Mouse (Mus musculus): ENCODE measurements at regions not wholly inside any gene's neighbourhood (a gene's known extent, or its start where the extent isn't known, plus 50 kb on each side); places are given as distances from the start of the nearest gene placed in this dataset.

- TF ChIP-seq ZKSCAN1 (IDR thresholded peaks at IDR 0.05; ENCODE audit: low read depth, low read length) = no peak
- TF ChIP-seq ZC3H11A (IDR thresholded peaks at IDR 0.05; ENCODE audit: low read depth, low read length) = no peak
- no peak for TF ChIP-seq MAX (IDR thresholded peaks at IDR 0.05; ENCODE audit: low read length)
- TF ChIP-seq POLR2A (IDR thresholded peaks at IDR 0.05; ENCODE audit: control insufficient read depth in 1 of 2, insufficient read depth in 1 of 2, low read depth in 1 of 2, low read length in 2 of 2, poor library complexity in 1 of 2) = no peak
Observed at GRCm38 (mm10) chr8:77814796-77815647, 90.8 kb upstream of the Ednra start.
